Mouse (Mus musculus): Measurements from ENCODE around the gene Tctex1d4. TPM values are rescaled to one million over a fixed set of nuclear protein-coding genes. Genes with fewer than 3 reads are reported as not detected.

Tctex1d4 gene
- polyA plus RNA-seq, 1 experiment: 1.6 TPM

GRCm38 (mm10) chr4:117119636-117120035 is 7.0 kb upstream of the Tctex1d4 start:
- peak overlapping the region; percentile 75; the same call in 1 of the 2 replicates for H3K4me3 ChIP-seq (ENCODE audit: extremely low read depth, insufficient read depth, insufficient read length)
- H3K36me3 ChIP-seq (ENCODE audit: control insufficient read depth, insufficient read depth, low read length): no peaks in the 10 kb centered on the region
- DNase-seq (ENCODE audit: low read depth in 1 of 2, low spot score in 2 of 2): no peak
- TF ChIP-seq POLR2A (IDR thresholded peaks at IDR 0.05; ENCODE audit: low read depth, low read length) (no peak), CTCF (IDR thresholded peaks at IDR 0.05; ENCODE audit: extremely low read depth, insufficient read depth, insufficient read length, insufficient replicate concordance) (no peak)
- WGBS: 86% methylated on average over 5 of the region's 5 CpGs
- no peaks in the 10 kb centered on the region for H3K27me3 ChIP-seq (ENCODE audit: control insufficient read depth, insufficient read depth, low read length)
- peaks cover 18% of the 10 kb centered on the region; the same call in 1 of the 2 replicates for H3K4me1 ChIP-seq (ENCODE audit: control insufficient read depth, insufficient read depth, insufficient read length)
- H3K27ac ChIP-seq (ENCODE audit: insufficient read depth, low read length): no peak overlapping the region

DNA sequence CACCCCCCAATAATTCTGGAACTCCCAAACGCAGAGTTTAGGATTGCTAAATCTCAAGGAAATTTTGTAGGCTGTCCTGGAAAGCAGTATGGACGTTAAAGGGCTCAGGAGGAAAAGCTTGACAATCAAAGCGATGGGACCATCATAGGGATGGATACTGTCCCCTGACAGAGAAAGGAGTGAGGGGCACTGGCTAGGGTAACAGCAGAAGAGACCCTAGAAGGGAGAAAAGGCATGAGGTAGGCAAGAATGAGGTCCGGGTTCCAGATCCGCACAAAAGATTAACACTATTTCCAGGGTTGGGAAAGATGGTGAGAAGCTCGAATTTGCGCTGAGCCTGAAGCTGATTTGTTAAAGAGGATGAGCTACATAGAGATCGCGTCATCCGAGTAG is 6.5 kb upstream of the Tctex1d4 start:
- H3K27me3 ChIP-seq (ENCODE audit: control insufficient read depth, insufficient read depth, low read length): no peaks in the 10 kb centered on the region
- peak overlapping the region; percentile 75 for H3K4me3 ChIP-seq (ENCODE audit: extremely low read depth, insufficient read depth, insufficient read length)
- H3K4me1 ChIP-seq (ENCODE audit: control insufficient read depth, insufficient read depth, insufficient read length): peaks cover 22% of the 10 kb centered on the region; the same call in 1 of the 2 replicates
- no peak for TF ChIP-seq CTCF (IDR thresholded peaks at IDR 0.05; ENCODE audit: extremely low read depth, insufficient read depth, insufficient read length, insufficient replicate concordance)
- no peak for TF ChIP-seq POLR2A (IDR thresholded peaks at IDR 0.05; ENCODE audit: low read depth, low read length)
- DNase-seq (ENCODE audit: low read depth in 1 of 2, low spot score in 2 of 2): no peak
- H3K36me3 ChIP-seq (ENCODE audit: control insufficient read depth, insufficient read depth, low read length): no peaks in the 10 kb centered on the region
- H3K27ac ChIP-seq (ENCODE audit: insufficient read depth, low read length): peak overlapping the region; percentile 72
- WGBS: 8% methylated on average over 10 of the region's 10 CpGs

- Histone ChIP-seq H3K27ac (ENCODE audit: insufficient read depth, low read length) (peak overlapping the region; percentile 81), H3K36me3 (ENCODE audit: control insufficient read depth, insufficient read depth, low read length) (no peaks in the 10 kb centered on the region), H3K4me3 (ENCODE audit: extremely low read depth, insufficient read depth, insufficient read length) (peak overlapping the region; percentile 75), H3K4me1 (ENCODE audit: control insufficient read depth, insufficient read depth, insufficient read length) (peaks cover 28% of the 10 kb centered on the region), H3K27me3 (ENCODE audit: control insufficient read depth, insufficient read depth, low read length) (no peaks in the 10 kb centered on the region)
- peak; percentile 67 to 87 for DNase-seq (ENCODE audit: low read depth in 1 of 2, low spot score in 2 of 2)
- WGBS: under 1% methylated on average over 69 of the region's 69 CpGs
- TF ChIP-seq CTCF (IDR thresholded peaks at IDR 0.05; ENCODE audit: extremely low read depth, insufficient read depth, insufficient read length, insufficient replicate concordance) (peak; percentile 91), POLR2A (IDR thresholded peaks at IDR 0.05; ENCODE audit: low read depth, low read length) (peak; percentile 82)
Measured at GRCm38 (mm10) chr4:117120445-117121414, 5.9 kb upstream of the Tctex1d4 start.

DNA sequence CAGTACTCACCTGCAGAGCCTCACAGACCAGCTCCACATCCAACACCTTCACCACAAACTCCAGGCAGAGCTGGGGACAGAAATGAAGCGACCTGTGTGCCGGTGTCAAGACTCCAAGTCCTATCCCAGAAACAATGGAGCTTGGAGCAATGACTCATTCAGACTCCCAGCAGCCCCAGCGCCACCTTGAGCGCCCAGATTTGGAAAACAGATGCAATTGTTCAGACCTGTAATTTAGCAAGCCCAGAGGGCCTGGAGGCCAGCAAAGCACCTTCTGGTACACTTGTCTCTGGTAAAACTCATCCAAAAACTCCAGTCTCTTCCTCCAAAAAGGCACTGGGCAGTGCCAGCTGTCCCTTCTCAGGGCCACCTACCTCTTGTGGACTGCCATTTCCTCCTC is 4.4 kb upstream of the Tctex1d4 start:
- TF ChIP-seq CTCF (IDR thresholded peaks at IDR 0.05; ENCODE audit: extremely low read depth, insufficient read depth, insufficient read length, insufficient replicate concordance) (no peak), POLR2A (IDR thresholded peaks at IDR 0.05; ENCODE audit: low read depth, low read length) (no peak)
- DNase-seq (ENCODE audit: low read depth in 1 of 2, low spot score in 2 of 2): no peak
- H3K27me3 ChIP-seq (ENCODE audit: control insufficient read depth, insufficient read depth, low read length): no peaks in the 10 kb centered on the region
- no peak overlapping the region for H3K4me3 ChIP-seq (ENCODE audit: extremely low read depth, insufficient read depth, insufficient read length)
- H3K27ac ChIP-seq (ENCODE audit: insufficient read depth, low read length): no peak overlapping the region
- H3K4me1 ChIP-seq (ENCODE audit: control insufficient read depth, insufficient read depth, insufficient read length): peaks cover 41% of the 10 kb centered on the region
- WGBS: 90% methylated on average over 4 of the region's 4 CpGs
- no peaks in the 10 kb centered on the region for H3K36me3 ChIP-seq (ENCODE audit: control insufficient read depth, insufficient read depth, low read length)

- Histone ChIP-seq H3K4me1 (ENCODE audit: control insufficient read depth, insufficient read depth, insufficient read length) (peaks cover 41% of the 10 kb centered on the region), H3K27me3 (ENCODE audit: control insufficient read depth, insufficient read depth, low read length) (no peaks in the 10 kb centered on the region), H3K4me3 (ENCODE audit: extremely low read depth, insufficient read depth, insufficient read length) (no peak overlapping the region), H3K27ac (ENCODE audit: insufficient read depth, low read length) (peak overlapping the region; percentile 62), H3K36me3 (ENCODE audit: control insufficient read depth, insufficient read depth, low read length) (peaks cover under 1% of the 10 kb centered on the region; the same call in 1 of the 2 replicates)
- no peak for DNase-seq (ENCODE audit: low read depth in 1 of 2, low spot score in 2 of 2)
- 43% methylated on average over 8 of the region's 9 CpGs for WGBS
- TF ChIP-seq POLR2A (IDR thresholded peaks at IDR 0.05; ENCODE audit: low read depth, low read length) (no peak), CTCF (IDR thresholded peaks at IDR 0.05; ENCODE audit: extremely low read depth, insufficient read depth, insufficient read length, insufficient replicate concordance) (no peak)
Measured at GRCm38 (mm10) chr4:117123546-117124217, 2.9 kb upstream of the Tctex1d4 start.

GRCm38 (mm10) chr4:117124218-117124517 is 2.4 kb upstream of the Tctex1d4 start:
- no peak overlapping the region for H3K4me3 ChIP-seq (ENCODE audit: extremely low read depth, insufficient read depth, insufficient read length)
- no peak for DNase-seq (ENCODE audit: low read depth in 1 of 2, low spot score in 2 of 2)
- H3K4me1 ChIP-seq (ENCODE audit: control insufficient read depth, insufficient read depth, insufficient read length): peaks cover 41% of the 10 kb centered on the region
- no peaks in the 10 kb centered on the region for H3K27me3 ChIP-seq (ENCODE audit: control insufficient read depth, insufficient read depth, low read length)
- TF ChIP-seq POLR2A (IDR thresholded peaks at IDR 0.05; ENCODE audit: low read depth, low read length) (no peak), CTCF (IDR thresholded peaks at IDR 0.05; ENCODE audit: extremely low read depth, insufficient read depth, insufficient read length, insufficient replicate concordance) (no peak)
- 19% methylated on average over 3 of the region's 3 CpGs for WGBS
- H3K36me3 ChIP-seq (ENCODE audit: control insufficient read depth, insufficient read depth, low read length): peaks cover 3% of the 10 kb centered on the region; the same call in 1 of the 2 replicates
- H3K27ac ChIP-seq (ENCODE audit: insufficient read depth, low read length): peak overlapping the region; percentile 97

All from spleen, adult 2 months (tissue).